Mouse (Mus musculus): ENCODE data around the gene Rictor.

- TF ChIP-seq POLR2A (IDR thresholded peaks at IDR 0.05; ENCODE audit: low read depth, low read length) (no peak), CTCF (IDR thresholded peaks at IDR 0.05; ENCODE audit: borderline replicate concordance, insufficient read depth, low read length) (no peak)
These were observed 64.1 kb downstream of the Rictor start for GRCm38 (mm10) chr15:6772265-6772664.

Data from embryonic fibroblast, embryonic 13.5 days (primary cell).